Mouse (Mus musculus) layer of hippocampus, postnatal 14 days (tissue): ENCODE measurements around the gene Add3. TPM values are rescaled to one million over a fixed set of nuclear protein-coding genes. Genes with fewer than 3 reads are reported as not detected.

Experiments
- total RNA-seq, 2 experiments: library from RNA; stranded (reverse); gene quantifications; 2 replicates each; pipeline ENCODE4 v1.2.3; 2021

Gene Add3
- total RNA-seq, 2 experiments from 2014 or later, result 119 to 124 TPM

Other genes starting within 250 kb of the Add3 start
- gene Xpnpep1, start 100.2 kb upstream of the Add3 start, total RNA-seq, result 100 to 1,000 TPM; 112 to 123 TPM
- 10 to 100 TPM; 61.0 to 67.0 TPM for gene Mxi1, start 170.1 kb downstream of the Add3 start, total RNA-seq
- not detected for gene Gm10197, start 231.3 kb downstream of the Add3 start, total RNA-seq